Mouse (Mus musculus) heart, adult 2 months (tissue): Measurements from ENCODE around the gene Phlpp2. TPM values are rescaled to one million over a fixed set of nuclear protein-coding genes. Genes with fewer than 3 reads are reported as not detected.
A peak's percentile ranks its signal among the peaks of the same experiment; 100 is the strongest.

ENCODE experiments used
- DNase-seq, 2 experiments: peaks; one replicate each; pipeline ENCODE4 v3.0.0; 2021
- H3K27ac ChIP-seq: fragments of 200-600 bp; 2 replicates; pipeline ENCODE4 v1.8.1; 2022
- H3K27me3 ChIP-seq: fragments of 200-500 bp; 2 replicates; pipeline ENCODE4 v1.6.1; 2012; ENCODE audit warnings: mild to moderate bottlenecking, low read length, inconsistent platforms, mixed read lengths; ENCODE audit not compliant: control insufficient read depth, insufficient read depth
- H3K36me3 ChIP-seq: fragments of 200-500 bp; 2 replicates; pipeline ENCODE4 v1.6.1; 2012; ENCODE audit warnings: low read length, inconsistent platforms; ENCODE audit not compliant: control insufficient read depth, insufficient read depth
- H3K4me1 ChIP-seq: fragments of 200-500 bp; 2 replicates; pipeline ENCODE4 v1.6.1; 2011; ENCODE audit warnings: low read length; ENCODE audit not compliant: control insufficient read depth, insufficient read depth
- H3K4me3 ChIP-seq: fragments of 200-600 bp; 2 replicates; pipeline ENCODE4 v1.8.1; 2022
- H3K79me2 ChIP-seq: fragments of 200-500 bp; replicated peaks from 2 replicates; pipeline ENCODE4 v1.6.1; 2012; ENCODE audit warnings: mild to moderate bottlenecking, inconsistent platforms, low read length, moderate library complexity, mixed read lengths; ENCODE audit not compliant: control insufficient read depth, insufficient read depth
- H3K9ac ChIP-seq: fragments of 200-500 bp; 2 replicates; pipeline ENCODE4 v1.6.1; 2012; ENCODE audit warnings: low read depth, mild to moderate bottlenecking, control low read depth, inconsistent platforms, low read length, mixed read lengths
- CTCF ChIP-seq: fragments of 200-600 bp; IDR thresholded peaks from 2 replicates; pipeline ENCODE4 v1.8.1; 2022; ENCODE audit warnings: antibody characterized with exemption, mild to moderate bottlenecking, moderate library complexity
- EP300 ChIP-seq: fragments of 200-500 bp; IDR thresholded peaks from 2 replicates; pipeline ENCODE4 v1.6.1; 2011; ENCODE audit warnings: low read depth, low read length, control low read depth; ENCODE audit not compliant: insufficient read depth
- POLR2A ChIP-seq: fragments of 200-500 bp; IDR thresholded peaks from 2 replicates; pipeline ENCODE4 v1.6.1; 2011; ENCODE audit warnings: mild to moderate bottlenecking, low read depth, low read length, control low read depth; ENCODE audit not compliant: insufficient read depth
- WGBS: fragments of 180-500 bp; shearing (Covaris S2); methylation state at CpG from one replicate; pipeline ENCODE4 v1.1.7; 2018; 5-methylcytosine and 5-hydroxymethylcytosine counted together
- intact Hi-C: fragments of 180-260 bp; cut with DNase I; formaldehyde crosslinking; loops from one replicate; pipeline ENCODE4 v1.15.1; 2025
- polyA plus RNA-seq: library from polyadenylated mRNA; depleted of rRNA; stranded (reverse); fragments of >200 nt; gene quantifications from 2 replicates; pipeline ENCODE4 v1.2.3, GENCODE M21; 2012
- total RNA-seq, 2 experiments: library from RNA; stranded (reverse); gene quantifications; 2 replicates each; pipeline ENCODE4 v1.2.3; 2021

Phlpp2 gene
- total and polyA plus RNA-seq, 3 experiments: 2.1 to 4.6 (median 3.2) TPM

DNA sequence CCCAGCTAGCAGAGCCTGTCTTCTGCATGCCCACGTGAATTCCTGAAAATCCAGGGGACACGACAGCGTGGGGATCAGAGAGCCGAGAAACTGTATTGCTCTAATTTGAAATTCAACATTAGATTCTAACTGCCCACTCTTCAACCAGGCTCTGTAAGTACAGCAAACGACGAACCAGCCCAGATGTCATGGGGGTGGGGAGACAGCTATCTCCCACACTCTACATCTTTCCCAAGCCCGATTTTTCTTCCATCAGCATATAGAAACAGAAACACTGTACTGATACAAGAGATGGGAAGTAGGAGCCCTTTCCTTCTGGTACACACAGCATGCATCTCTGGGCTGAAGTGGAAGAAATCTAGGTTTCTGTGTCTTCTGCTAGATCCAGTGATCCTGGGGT is 83.8 kb downstream of the Phlpp2 start:
- no peak overlapping the region for H3K27ac ChIP-seq
- 61% methylated on average over 7 of the region's 7 CpGs for WGBS
- no peak overlapping the region for H3K9ac ChIP-seq
- no peaks in the 10 kb centered on the region for H3K4me1 ChIP-seq
- no peak for DNase-seq
- H3K36me3 ChIP-seq: no peaks in the 10 kb centered on the region
- no peak overlapping the region for H3K4me3 ChIP-seq
- TF ChIP-seq POLR2A (no peak), EP300 (no peak), CTCF (no peak)
- intact Hi-C loops: no loop called here
- H3K79me2 ChIP-seq: no peaks in the 10 kb centered on the region
- H3K27me3 ChIP-seq: peaks cover 4% of the 10 kb centered on the region

DNA sequence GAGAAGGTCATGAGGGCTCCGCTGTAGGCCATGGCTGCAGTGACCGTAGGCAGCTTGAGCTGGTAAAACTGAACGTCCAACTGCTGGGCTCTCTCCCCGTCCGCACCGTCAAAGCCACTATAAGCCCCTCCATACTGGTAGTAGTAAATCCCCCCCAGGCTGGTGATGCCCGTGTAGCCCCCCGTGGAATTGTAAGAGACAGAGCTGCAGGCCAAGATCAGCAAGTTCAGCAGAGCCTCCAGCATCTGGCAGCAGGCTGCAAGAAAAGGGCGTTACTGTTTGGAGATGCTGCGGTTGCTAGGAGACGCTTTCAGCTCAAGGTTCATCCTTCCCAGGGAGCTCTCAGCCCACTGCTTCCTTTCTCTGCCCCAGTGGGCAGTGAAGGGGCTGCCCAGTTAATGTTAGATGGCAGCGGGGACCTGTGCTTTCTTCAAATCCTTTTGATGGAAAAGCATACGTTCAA is 86.2 kb downstream of the Phlpp2 start:
- DNase-seq: no peak
- Histone ChIP-seq H3K36me3 (no peaks in the 10 kb centered on the region), H3K9ac (no peak overlapping the region), H3K4me1 (no peaks in the 10 kb centered on the region), H3K27ac (no peak overlapping the region), H3K4me3 (no peak overlapping the region), H3K27me3 (no peaks in the 10 kb centered on the region), H3K79me2 (no peaks in the 10 kb centered on the region)
- intact Hi-C loops: no loop called here
- 64% methylated on average over 13 of the region's 13 CpGs for WGBS
- TF ChIP-seq EP300 (no peak), CTCF (no peak), POLR2A (no peak)

DNA sequence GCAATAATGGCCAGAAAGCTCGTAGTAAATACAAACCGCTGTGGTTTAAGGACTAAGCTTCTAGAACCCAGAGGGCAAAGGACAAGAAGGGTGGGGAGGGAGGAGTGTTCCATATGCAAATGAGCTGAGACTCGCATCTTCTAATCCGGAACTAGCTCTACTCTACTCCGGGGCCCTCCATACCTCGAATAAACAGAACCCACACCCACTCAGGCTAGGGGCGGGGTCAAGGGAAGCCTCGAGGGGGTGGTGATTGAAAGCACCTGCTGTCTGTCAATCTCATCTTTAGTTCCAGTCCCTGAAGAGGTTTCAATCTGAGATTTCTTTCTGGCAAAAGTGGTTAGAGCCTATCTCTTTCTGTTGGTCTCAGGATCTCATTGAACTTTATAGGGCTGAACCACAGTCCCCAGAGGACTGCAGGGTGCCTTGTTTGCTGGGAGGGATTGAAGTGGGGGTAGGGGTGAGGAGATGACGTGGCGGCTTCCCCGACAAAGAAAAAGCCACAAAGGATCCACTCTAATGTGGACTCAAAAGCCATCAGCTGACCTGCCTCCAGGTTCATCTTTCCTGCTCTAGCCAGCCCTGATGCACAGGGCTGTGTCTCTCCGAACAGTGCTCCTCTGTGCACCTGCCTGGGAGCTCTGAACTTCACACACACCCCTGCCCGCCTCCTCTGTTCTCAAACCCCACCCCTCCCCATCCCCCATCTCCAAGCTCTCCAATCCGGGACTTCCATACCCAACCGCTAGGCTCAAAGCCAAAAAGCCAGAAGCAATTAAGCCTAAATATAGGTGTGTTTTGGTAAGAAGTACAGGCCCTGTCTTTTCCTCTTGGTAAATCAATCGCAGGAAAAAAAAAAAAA is 89.1 kb downstream of the Phlpp2 start:
- Histone ChIP-seq H3K4me3 (no peak overlapping the region), H3K27me3 (peaks cover 3% of the 10 kb centered on the region), H3K9ac (no peak overlapping the region), H3K27ac (no peak overlapping the region), H3K36me3 (no peaks in the 10 kb centered on the region), H3K79me2 (no peaks in the 10 kb centered on the region), H3K4me1 (no peaks in the 10 kb centered on the region)
- intact Hi-C loops: no loop called here
- WGBS: 24% methylated on average over 16 of the region's 16 CpGs
- TF ChIP-seq EP300 (no peak), CTCF (no peak), POLR2A (no peak)
- no peak for DNase-seq

DNA sequence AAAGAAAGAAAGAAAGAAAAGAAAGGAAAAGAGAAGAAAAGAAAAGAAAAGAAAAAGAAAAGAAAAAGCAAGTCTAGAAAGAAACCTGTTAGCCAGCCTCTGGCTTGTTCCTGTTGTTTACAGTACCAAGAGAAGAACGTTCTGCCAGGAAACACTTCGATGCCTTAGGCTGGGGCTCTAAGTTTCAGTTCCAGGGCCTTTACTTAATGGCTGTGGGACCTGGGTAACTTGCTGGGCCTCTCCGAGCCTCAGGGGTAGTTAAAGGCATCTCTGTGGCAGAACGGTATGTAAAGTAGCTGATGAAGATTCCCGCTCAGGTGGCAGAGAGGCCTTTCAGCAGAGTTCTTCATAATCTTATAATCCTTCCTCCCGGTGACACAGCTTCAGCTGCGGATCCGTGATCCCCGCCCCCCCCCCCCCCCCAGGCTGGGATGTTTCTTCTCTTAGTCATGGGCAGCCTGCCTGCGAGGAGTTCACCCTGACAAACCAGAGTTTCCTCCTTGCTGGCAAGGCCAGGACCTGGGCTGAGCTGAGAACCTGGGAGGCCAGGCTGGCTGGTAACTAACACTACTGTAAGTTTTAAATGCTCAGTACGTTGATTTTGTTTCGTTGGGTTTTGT is 89.8 kb downstream of the Phlpp2 start:
- Histone ChIP-seq H3K9ac (no peak overlapping the region), H3K27ac (no peak overlapping the region)
- DNase-seq: peak in 1 of 2 experiments; percentile 26

DNA sequence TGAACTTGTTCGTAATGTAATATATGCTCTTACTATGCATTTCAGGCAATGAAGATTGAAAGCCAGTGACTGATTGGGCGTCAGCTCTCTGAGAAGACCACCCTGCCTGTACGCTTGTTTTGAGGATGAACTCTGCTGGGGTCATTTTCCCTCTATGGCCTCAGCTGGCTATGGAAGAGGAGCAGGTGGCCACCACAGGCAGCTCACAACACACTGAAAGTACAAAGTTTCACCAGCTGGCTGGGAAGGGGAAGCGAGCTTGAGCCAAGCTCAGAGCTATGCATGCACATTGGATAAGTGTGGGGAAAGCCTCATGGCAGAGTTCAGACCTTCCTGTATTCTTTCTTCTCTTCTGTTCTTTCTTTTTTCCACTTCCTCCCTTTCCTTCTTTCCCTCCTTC is 90.8 kb downstream of the Phlpp2 start:
- no peak for TF ChIP-seq EP300
- TF ChIP-seq POLR2A: no peak
- no peak for TF ChIP-seq CTCF

More for the DNA sequence above, 89.8 kb downstream of the Phlpp2 start:
- TF ChIP-seq CTCF: no peak
- TF ChIP-seq EP300: no peak
- no peak for TF ChIP-seq POLR2A
- 33% methylated on average over 12 of the region's 12 CpGs for WGBS
- no peak overlapping the region for H3K4me3 ChIP-seq
- intact Hi-C loops: no loop called here
- H3K79me2 ChIP-seq: no peaks in the 10 kb centered on the region
- H3K36me3 ChIP-seq: no peaks in the 10 kb centered on the region
- H3K4me1 ChIP-seq: no peaks in the 10 kb centered on the region
- peaks cover 3% of the 10 kb centered on the region for H3K27me3 ChIP-seq

DNA sequence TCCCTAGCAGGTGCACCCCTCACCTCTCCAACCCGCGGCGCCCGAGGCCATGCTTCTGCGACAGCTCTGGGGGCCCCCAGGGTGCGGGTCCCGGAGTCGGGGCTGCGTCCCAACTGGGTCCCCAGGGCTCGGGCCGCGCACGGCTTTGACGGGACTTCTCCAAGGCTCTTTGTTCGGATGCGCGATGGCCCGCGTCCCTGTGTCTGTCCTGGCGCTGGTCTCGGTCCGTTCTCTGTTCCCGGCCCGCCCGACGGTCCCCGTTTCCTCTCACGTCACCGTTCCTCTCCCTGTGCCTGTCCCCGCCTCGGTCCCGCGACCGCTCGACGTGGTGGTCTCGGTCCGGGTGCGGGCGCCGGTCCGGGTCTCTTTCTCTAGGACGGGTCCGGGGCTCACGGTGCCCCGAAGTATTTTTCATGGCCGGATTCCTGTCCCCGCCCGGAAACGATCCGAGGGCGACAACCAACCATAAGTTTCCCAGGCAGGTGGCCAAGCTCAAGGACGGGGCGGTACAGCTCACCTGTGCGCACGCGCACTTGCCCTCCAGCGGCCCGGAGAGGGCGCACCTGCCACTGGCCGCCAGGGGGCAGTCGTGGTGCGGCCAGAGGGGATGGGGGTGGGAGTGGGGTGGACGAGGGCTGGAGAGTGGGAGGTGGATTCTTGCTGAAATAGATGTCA is 93.5 kb downstream of the Phlpp2 start, which contains the start of gene Marveld3:
Gene Marveld3, minus strand, starts transcription at position 511 of the 675 bp plus-strand sequence.
- intact Hi-C loops: no loop called here
- peak; percentile 24 to 34 for DNase-seq
- TF ChIP-seq CTCF (peak; percentile 64), EP300 (no peak), POLR2A (no peak)
- no peaks in the 10 kb centered on the region for H3K4me1 ChIP-seq
- WGBS: 4% methylated on average over 64 of the region's 64 CpGs
- no peak within 1 kb of the TSS for H3K9ac ChIP-seq
- no peak within 1 kb of the TSS for H3K27ac ChIP-seq
- peaks cover 3% of the 10 kb centered on the region for H3K27me3 ChIP-seq
- H3K4me3 ChIP-seq: peak within 1 kb of the TSS; percentile 14; the same call in 1 of the 2 replicates
- H3K36me3 ChIP-seq: no peaks in the 10 kb centered on the region
- H3K79me2 ChIP-seq: no peaks in the 10 kb centered on the region

More for the DNA sequence above, 90.8 kb downstream of the Phlpp2 start:
- H3K27me3 ChIP-seq: peaks cover 3% of the 10 kb centered on the region
- no peaks in the 10 kb centered on the region for H3K36me3 ChIP-seq
- intact Hi-C loops: no loop called here
- no peak overlapping the region for H3K27ac ChIP-seq
- no peak for DNase-seq
- H3K4me1 ChIP-seq: no peaks in the 10 kb centered on the region
- 86% methylated on average over 4 of the region's 4 CpGs for WGBS
- no peak overlapping the region for H3K4me3 ChIP-seq
- H3K79me2 ChIP-seq: no peaks in the 10 kb centered on the region
- H3K9ac ChIP-seq: no peak overlapping the region
